Mouse (Mus musculus) right cerebral cortex, adult 18-20 months (tissue): ENCODE results near the gene Col4a3.
A peak's percentile ranks its signal among the peaks of the same experiment; 100 is the strongest.

Source experiments
- DNase-seq: peaks from one replicate; pipeline ENCODE4 v3.0.0; 2022; ENCODE audit warnings: mixed read lengths

Col4a3 gene

DNA sequence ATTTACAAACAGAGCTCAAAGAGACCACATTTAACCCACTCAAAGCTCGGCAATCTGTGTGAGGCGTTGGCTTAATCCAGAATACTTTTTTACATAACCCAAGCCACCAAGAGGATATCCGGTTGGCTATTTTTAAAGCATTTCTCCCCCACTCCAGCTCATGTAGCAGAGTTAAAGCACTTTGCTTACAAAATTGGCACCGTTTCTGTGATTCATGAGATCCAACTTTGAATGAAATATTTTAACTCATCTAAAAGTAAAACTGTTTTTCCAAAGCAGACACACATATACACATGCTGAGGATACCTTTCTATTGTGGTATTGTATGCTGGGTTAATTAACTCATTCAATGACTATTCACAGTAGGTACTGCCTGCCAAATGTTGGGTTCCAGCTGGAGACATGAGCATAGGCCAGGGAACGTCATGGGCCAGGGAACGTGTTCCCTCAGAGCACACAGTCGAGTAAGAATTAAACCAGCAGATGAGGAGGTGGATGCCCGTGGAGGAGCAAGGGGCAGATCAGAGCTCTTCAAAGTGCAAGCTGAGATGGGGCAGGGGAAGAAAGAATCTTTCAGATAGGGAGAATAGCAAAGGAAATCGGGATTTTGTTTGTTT is 22.0 kb downstream of the Col4a3 start:
- peak; percentile 33 for DNase-seq

DNA sequence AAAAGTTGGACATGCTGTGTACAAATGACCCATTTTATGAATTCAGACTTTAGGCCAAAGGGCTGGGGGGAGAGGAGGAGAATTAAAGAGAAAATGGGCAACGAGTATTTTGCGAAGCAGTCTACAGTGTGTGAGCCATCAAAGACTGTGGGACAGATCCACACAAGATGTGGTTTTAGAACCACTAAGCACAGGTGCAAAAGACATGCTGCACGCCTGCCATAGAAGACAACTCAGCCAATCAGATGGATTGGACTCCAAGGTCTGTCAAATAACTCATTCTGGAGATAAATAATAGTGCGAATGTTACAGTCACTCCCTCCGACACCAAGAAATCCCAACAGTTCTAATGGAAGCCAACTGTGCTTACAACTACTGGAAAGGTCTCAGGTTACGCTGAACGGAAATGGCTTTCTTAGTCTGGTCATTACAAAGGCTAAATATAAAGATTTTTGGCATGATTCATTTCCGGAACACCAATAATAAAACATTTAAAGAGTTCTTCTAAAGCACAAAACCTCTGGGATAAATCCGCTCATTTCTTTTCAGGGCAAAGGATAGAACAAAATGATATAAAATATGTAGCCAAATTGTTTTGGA is 25.4 kb downstream of the Col4a3 start:
- no peak for DNase-seq

DNA sequence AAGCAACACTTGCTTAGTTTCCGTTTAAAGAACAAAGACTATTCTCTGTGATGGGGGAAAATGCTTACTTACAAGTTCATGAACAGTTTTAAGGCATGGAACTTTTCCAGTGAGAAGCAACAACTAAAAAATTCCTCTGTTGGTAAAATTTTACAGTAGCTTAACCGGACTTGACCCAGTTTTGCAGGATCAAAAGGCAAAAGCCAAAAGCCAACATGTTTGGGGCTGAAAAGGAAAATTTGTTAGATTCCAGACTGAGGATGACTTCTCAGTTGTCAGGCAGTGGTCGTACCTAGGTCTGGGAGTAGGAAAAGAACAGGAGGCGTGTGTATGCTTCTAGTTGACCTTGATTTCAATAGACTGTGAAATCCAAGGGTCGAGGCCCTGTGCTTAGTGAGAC is 31.3 kb downstream of the Col4a3 start:
- no peak for DNase-seq

DNA sequence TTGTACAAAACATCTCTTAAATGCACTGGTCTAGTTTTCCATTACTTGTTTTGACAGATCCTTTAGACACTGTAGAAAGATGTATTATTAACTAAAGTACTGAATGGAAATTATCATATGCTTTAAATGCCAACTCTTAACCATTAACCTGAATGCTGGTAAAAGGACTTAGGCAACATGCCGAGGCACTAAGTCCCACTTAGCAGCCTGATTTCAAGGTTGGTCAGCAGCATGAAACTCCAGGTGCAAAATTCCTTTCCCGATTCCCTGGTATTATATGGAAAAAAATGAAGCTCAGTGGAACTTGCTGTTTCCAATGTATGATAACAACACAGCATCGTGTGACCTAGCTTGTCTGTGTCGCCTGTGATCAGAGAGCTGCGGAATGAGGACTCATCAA is 31.9 kb downstream of the Col4a3 start:
- DNase-seq, result no peak

DNA sequence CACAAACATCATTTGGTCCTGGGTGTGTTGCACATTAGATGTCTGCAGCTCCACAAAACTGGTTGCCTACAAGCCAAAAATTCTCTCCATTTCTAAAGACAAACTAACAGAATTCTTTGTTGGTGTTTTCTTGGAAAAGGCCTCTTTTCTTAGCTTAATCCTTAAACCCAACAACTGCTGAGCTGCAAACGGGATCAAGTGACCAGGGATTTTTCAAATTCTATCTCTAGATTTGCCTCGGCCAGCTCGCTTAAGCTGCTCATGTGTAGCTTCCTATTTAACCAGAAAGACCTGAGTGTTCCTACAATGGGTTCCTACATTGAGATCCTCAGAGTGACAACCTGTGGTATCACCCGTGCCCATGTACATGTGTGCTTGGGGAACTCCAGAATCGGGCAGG is 33.3 kb downstream of the Col4a3 start:
- DNase-seq, result no peak

DNA sequence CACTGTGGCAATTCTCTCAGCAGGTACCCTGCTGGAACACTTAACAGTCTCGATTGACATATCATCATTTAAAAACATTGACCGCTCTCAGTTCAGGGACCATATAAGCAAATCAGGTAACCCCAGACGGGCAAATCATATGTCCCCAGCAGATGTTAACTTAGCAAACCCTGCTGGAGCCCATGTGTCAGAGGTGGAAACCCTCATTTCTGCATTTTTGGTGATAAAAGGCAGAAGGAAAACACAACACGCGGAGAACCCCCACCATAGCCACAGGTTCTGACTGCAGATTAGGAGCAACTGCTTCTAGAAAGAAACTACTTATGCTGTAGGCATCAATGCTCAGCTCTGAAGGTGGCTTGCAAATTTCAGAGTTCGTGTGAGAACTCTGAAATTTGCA is 38.2 kb downstream of the Col4a3 start:
- DNase-seq, result no peak

DNA sequence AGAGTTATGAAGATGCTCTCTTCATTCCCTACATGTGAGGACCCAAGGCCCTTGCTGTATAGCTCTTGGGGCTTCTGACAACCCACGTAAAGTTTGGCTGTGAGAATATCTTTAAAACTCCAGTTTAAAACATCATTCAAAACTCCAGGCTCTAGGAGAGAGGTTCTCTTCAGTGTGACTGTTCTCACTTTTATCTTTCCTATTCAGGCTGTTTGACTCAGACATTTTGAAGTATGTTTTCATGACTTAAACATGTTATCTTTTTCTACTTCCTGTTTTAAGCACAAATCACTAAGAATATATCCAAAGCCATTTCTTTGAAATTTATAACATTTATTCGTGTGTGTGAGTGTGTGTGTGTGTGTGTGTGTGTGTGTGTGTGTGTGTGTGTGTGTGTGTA is 38.8 kb downstream of the Col4a3 start:
- DNase-seq, result no peak

DNA sequence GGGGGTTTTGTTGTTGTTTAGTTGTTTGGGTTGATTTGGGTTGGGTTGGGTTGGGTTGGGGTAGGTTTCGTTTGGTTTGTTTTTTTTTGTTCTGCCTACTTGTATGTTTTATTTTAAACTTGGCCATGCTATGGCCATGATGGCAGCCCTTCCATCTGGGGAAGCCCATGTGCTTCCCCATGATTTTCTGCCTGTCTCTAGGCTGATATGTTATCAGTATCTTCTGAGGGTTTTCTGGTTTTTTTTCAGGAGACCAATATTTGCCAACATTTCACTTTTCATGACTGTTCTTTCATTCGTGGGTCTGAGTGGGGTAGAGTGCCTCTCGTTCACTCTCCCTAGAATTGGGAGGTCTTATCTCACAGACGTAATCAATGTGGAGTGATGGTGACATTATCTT is 40.9 kb downstream of the Col4a3 start:
- no peak for DNase-seq

DNA sequence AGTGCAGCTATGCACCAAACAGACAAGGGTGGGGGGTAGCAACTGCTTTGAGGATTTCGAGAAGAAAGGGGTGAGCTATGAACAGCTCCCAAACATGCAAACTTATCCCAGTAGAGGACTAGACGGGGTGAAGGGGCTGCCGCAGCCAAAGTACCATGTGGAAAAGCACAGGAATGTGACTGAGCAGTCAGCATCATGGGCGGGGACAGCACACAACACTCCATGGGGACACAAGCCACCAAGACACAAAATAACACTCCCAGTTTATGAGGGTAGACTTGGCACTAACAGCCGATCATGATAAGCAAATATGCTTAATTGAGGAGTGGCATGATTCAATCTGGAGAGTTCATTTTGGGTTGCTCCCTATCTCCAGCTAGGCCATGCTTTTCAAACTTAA is 42.8 kb downstream of the Col4a3 start:
- DNase-seq, result no peak

DNA sequence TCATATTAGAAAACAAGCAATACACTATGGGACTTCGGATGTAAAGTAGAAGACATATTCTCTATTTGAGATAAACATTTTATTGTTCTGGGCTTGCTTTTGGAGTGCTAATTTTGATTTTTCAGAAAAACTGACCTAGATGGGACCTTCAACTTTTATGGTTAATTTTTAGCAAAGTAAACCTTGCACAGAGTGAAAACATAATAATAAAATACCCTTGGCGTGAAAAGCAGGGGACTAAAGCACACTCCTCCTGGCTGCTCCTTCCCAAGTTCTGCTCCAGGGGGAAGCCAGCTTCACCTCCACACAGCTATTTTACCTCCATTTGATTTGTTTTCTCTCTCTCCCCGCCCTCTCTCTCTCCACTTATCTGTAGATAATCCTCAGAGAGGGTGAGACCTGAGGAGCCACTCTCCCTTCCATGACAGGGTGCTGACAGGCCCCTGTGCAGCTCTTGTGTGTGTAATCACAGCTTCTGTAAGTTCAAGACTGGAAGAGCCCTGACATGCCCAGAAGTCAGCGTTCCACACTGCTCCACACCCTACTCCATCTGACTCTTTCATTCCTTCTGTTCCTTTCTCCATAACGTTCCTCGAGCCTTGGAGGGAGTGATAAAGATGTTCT is 44.6 kb downstream of the Col4a3 start:
- DNase-seq, result no peak

DNA sequence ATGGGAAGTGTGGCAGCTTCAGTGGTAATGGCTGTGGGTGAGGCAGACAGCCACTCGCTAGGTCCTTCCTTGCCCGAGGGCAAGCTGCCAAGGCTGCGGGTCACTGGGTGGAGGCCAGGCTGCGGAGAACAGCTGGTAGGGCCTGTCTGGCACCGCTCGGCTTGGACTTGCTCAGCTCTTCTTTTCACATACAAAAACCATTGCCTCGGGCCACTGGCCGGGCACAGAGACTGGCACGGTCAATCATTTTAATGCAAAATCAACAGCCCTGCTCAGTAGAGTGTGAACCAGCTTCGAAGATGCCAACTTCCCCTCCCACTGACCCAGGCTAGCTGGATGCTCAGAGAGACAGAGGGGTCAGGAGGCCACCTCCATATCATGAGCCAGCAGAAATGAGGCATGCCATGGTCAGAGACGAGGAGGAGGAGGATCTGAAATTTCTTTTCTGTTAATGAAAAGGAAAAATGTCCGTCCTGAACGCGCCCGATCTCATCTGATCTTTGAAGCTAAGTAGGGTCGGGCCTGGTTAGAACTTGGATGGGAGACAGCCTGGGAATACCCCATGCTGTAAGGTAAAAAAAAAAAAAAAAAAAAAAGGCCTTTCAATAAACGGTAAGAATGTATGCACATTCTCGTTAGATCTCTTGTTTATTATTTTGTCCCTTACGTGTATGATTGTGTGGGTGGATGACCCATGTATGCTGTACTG is 48.0 kb downstream of the Col4a3 start:
- peak; percentile 25 for DNase-seq

DNA sequence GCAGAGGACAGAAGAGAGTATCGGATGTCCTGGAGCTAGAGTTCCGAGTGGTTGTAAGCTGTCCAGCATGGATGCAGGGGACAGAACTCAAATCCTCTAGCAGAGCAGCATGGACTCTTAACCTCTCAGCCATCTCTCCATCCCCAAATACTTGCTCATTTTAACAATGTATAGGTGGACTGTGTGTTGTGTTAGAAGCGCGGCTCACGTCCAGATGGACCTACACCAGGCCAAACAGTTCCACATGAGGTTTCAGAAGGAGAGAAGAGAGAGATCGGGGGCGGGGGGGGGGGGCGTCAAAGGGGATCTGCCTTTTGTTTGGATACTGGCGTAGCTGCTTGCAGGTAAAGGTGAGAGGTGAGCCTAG is 48.5 kb downstream of the Col4a3 start:
- no peak for DNase-seq

DNA sequence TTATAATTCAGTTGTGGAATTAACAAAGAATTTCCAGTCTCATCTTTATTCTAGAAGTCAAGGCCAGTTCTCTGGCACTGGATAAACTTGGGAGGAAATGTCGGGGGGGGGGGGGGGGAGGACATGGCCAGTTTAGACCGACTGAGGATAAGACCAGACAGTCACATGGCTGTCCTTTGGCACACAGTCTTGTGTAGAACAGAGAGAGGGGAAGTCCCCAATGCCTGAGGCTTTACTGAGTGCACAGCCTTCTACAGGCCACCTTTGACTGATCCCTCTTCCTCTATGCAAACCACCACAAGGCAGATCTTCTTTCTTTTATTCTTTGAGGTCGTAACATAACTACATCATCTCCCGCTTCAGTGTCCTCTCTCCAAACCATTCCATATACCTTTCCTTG is 49.6 kb downstream of the Col4a3 start:
- DNase-seq, result no peak

DNA sequence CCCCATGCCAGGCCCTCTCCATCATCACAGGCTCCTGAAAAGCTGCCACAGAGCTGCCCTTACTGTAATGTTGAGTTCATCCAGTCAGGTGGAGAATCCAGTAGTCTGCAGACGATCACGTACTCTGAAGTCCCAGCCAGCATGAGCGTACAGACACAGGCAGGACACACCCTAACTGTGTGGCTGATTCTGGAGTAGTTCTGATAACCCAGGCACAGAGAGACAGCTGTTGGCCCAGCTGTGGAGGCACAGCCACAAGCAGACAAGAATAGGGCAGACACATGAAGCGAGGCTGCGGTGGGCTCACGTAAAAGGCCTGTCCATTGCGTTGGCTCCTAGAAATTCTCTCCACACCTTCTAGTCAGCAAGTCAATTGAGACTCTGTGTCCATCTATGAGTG is 50.7 kb downstream of the Col4a3 start:
- DNase-seq, result no peak

DNA sequence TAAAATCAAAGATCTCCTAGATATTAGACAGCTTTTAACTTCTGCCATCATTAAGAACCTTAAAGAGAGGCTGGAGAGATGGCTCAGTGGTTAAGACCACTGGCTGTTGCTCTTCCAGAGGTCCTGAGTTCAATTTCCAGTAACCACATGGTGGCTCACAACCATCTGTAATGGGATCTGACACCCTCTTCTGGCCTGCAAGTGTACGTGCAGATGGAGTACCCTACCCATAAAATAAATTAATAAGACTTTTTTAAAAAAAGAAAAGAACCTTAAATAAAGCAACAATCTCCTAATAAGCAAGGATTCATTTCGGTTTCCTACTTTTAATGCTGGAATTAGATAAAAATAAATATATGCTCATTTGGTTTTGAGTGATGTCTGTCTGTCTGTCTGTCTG is 51.7 kb downstream of the Col4a3 start:
- DNase-seq, result no peak

DNA sequence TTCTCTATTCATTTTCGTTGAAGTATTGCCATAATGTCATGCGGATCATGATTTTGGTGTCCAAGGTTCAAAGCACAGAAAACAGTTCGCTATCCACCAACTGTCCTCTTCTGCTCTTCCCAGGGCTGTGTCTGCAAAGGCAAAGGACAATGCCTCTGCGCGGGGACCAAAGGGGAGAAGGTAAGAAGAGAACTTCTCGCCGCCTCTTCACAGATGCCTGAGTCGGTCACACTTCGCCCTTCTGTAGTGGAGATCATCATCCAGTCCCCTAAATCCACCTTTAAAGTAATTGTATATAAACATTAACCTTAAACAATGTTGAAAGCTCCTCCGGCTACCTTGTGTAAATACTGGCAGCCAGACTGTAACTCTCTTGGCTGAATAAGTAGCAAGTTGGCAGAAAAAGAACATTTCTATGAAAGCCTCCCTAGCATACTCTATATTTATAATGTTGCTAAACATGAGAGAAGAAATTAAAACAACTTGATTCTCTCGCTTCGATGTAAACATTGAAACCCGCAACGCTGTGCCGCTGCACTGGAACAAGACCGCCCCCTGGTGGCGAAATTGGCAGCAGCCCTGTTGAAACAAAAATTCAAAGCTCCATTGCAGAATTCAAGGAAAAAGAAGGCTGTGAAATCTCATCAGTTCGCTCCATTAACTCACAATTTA is 54.7 kb downstream of the Col4a3 start:
- DNase-seq, result peak; percentile 66

DNA sequence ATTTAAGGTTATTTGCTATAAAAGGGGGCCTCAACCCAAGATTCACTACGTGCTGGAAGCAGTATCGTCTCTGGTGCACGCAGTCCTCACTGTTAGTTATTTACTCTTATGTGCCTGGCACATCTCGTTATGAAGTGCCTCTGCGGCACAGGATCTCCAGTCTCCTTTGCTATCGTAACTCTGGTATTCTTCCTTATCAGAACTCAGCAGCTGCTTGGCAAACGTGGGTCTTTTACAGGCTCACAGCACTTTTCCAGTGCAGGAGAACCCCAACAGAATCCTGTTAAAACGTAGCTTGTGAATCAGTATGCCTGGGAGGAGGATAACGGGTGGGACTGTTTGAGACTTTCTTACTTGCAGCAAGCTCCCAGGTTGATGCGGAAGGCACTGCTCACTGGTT is 61.3 kb downstream of the Col4a3 start:
- no peak for DNase-seq

DNA sequence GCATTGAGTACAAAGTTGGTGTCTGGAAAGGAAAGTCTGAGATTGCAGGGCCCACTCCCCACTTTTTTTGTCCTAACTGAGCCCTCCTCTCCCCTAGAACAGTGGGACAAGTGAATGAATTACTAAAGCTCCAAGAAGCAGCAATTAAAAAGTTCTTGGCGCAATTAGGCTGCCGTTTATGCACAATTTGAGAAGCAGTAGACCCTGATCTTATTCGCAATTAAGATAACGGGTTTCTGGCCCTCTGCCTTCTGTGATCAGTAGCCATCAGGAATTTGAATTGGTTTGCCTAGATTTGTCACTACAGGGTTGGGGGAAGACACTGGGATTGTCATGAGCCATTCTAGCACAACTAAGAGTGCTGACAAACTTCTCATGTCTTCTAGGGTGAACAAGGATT is 64.1 kb downstream of the Col4a3 start:
- DNase-seq, result no peak

DNA sequence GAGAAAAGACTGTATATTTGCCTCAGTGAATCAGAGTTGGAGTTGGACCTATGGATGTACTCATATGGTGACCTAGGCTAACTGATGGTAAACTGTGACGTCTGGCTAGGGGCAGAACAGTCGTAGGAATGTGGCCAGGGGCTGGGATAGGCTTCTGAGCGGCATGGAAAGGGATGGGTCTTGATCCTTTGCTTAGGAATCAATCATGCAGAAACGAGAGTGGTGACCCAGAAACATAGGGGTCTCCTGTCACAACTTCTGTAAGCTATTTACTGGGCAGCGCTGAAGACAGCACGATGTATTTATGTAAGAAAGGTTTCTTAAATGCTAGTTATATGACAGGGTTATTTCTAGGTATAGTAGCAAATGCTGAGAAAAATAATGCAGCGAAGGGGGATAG is 67.3 kb downstream of the Col4a3 start:
- no peak for DNase-seq

DNA sequence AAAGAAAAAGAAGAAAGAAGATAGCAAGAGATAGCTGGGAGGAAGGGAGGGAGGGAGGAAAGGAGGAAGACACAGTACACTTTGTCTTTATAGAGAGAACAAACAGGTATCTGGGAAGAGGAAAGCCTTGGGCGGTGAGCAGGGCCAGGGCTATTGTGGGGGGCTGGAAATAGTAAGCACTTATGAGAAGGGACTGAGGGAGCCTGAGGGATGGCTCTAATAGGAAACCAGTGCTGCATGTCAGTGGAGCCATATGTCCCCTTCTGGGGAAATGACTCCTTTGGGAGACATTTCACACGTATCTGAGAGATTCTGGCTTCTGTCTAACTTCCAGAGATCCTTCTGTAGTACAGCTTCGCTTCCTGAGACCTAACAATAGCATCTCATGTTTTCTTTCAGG is 69.7 kb downstream of the Col4a3 start:
- DNase-seq, result no peak

DNA sequence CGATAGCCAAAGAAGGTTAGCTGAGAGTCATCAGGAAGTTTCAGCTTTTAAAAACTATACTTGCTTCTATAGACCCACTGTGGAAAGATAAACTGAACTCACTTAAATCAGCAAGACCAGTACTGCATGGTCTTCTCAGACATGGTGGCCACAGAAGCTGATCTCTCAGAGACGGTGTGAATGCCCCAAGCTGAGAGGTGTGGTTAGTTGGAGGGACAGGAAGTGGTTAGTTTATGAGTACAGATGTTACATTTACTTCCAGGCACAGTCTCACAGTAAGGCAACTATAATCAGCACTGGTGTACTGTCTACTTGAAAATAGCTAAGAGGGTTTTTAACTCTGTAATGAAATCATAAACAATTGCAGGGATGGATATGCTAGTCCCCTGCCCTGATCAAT is 75.5 kb downstream of the Col4a3 start:
- no peak for DNase-seq

DNA sequence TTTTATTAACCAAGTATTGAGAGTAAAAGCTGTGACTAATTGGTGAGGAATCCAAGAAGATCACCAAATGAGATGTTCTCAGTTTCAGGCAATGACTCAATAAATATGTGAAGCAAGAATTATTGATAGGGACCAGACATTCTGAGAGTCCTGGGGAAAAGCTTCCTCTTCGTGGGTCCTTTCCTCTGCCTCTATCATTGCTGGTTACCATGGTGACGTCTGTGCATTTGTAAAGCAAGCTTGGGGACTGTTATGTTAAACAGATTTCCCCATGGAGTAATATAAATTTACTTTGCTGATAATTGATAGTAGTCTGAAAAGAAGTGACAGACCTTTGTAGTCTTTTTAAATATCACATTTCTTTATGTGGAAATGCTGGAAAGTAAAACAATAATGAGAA is 76.8 kb downstream of the Col4a3 start:
- DNase-seq, result no peak

DNA sequence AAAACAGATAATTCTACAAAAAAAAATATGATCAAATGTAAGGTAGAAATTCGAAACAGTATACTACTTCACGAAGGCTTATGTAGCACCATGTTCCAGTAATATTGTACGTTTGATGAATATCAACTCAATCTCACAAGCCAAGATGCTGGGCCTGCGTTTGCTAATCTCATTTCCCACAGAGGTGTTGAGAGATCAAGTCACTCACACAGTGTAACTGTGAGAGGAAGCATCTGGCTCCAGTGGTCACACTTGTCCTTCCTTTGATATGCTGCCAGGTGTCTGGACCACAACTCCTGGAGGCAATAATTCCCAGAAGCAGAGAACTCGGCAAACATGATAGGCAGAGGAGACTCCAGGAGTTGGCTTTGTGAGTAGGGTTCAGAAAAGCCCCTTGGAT is 99.6 kb downstream of the Col4a3 start:
- no peak for DNase-seq

DNA sequence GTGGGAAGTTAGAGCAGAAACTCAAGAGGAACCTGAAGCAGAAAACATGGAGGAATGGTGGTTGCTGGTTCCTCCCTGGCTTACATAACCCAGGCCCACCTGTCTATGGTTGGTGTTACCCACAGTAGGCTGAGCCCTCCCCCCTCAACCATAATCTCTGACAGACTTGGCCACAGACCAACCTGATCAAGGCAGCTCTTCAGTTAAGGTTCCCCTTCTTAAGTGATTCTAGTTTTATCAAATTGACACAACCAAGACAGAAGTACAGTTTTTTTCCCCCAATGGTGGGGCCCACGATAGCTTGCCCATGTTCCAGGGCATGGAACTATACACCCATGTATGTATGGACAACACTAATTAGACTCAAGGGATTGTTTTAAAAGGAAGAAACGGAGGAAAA is 100.1 kb downstream of the Col4a3 start:
- no peak for DNase-seq
